Mouse (Mus musculus) right cerebral cortex, postnatal 36 days (tissue): ENCODE data around the gene Aqp7.

Experiments
- DNase-seq, 2 experiments: peaks; one replicate each; pipeline ENCODE4 v3.0.0; 2022; ENCODE audit warnings: low spot score in 2 of 2, mixed read lengths in 1 of 2

The Aqp7 gene

GRCm38 (mm10) chr4:41063351-41063750 is 15.4 kb upstream of the Aqp7 start:
- no peak for DNase-seq

- DNase-seq = no peak
Observed at GRCm38 (mm10) chr4:41057361-41057760, 9.4 kb upstream of the Aqp7 start.

GRCm38 (mm10) chr4:41056742-41057332 is 8.9 kb upstream of the Aqp7 start:
- DNase-seq = no peak

- no peak for DNase-seq
Observed at GRCm38 (mm10) chr4:41056253-41056652, 8.3 kb upstream of the Aqp7 start.

- DNase-seq = no peak
Observed at GRCm38 (mm10) chr4:41055111-41055510, 7.2 kb upstream of the Aqp7 start.

- DNase-seq = no peak
Observed at GRCm38 (mm10) chr4:41051781-41052180, 3.8 kb upstream of the Aqp7 start.

- peak; percentile 56 to 63 for DNase-seq
Observed at GRCm38 (mm10) chr4:41050726-41051675, 3.1 kb upstream of the Aqp7 start.

GRCm38 (mm10) chr4:41048926-41049325 is 987 bp upstream of the Aqp7 start:
- no peak for DNase-seq

GRCm38 (mm10) chr4:41046254-41046795 is 1.6 kb downstream of the Aqp7 start:
- DNase-seq = no peak

- no peak for DNase-seq
Observed at GRCm38 (mm10) chr4:41045288-41045687, 2.7 kb downstream of the Aqp7 start.

- DNase-seq = no peak
Observed at GRCm38 (mm10) chr4:41043961-41044360, 4.0 kb downstream of the Aqp7 start.

GRCm38 (mm10) chr4:41042880-41043279 is 5.1 kb downstream of the Aqp7 start:
- DNase-seq = no peak

GRCm38 (mm10) chr4:41040983-41041382 is 7.0 kb downstream of the Aqp7 start:
- no peak for DNase-seq

- no peak for DNase-seq
Observed at GRCm38 (mm10) chr4:41037942-41038341, 10.0 kb downstream of the Aqp7 start.

- no peak for DNase-seq
Observed at GRCm38 (mm10) chr4:41031242-41031641, 16.7 kb downstream of the Aqp7 start.

- DNase-seq = peak; percentile 72 to 88
Observed at GRCm38 (mm10) chr4:41029372-41029771, 18.6 kb downstream of the Aqp7 start.

GRCm38 (mm10) chr4:41028272-41028671 is 19.7 kb downstream of the Aqp7 start:
- DNase-seq = no peak

- no peak for DNase-seq
Observed at GRCm38 (mm10) chr4:41027872-41028271, 20.1 kb downstream of the Aqp7 start.

- no peak for DNase-seq
Observed at GRCm38 (mm10) chr4:41026086-41026787, 21.7 kb downstream of the Aqp7 start.

GRCm38 (mm10) chr4:41021094-41021493 is 26.8 kb downstream of the Aqp7 start:
- no peak for DNase-seq

- DNase-seq = no peak
Observed at GRCm38 (mm10) chr4:41015798-41016197, 32.1 kb downstream of the Aqp7 start.

- DNase-seq = no peak
Observed at GRCm38 (mm10) chr4:41013351-41013750, 34.6 kb downstream of the Aqp7 start.
